Mouse (Mus musculus): ENCODE results near the gene Dppa4. TPM values are rescaled to one million over a fixed set of nuclear protein-coding genes. Genes with fewer than 3 reads are reported as not detected.

Gene Dppa4
- total RNA-seq (2023) = not detected

GRCm38 (mm10) chr16:48283517-48283916, at the start of gene Dppa4:
Gene Dppa4, plus strand, starts transcription at chr16:48283733.

GRCm38 (mm10) chr16:48303509-48303908, 20.0 kb downstream of the Dppa4 start, which contains the start of gene Dppa2:
Gene Dppa2, plus strand, starts transcription at chr16:48303908.

Other genes with a start within 250 kb of the Dppa4 start
- gene Dppa2, start 20.2 kb downstream of the Dppa4 start, total RNA-seq (2023) = not detected
- not detected for gene Gm5485, start 128.7 kb downstream of the Dppa4 start, total RNA-seq (2023)
- gene Morc1, start 147.5 kb downstream of the Dppa4 start, total RNA-seq (2023) = not detected

All from CD4-positive naive resting alpha-beta T cell, adult 76 days (primary cell).